In genomic region chr8:70804481-70805206, GRCm38 (mm10) we compare ENCODE assay signal across 8 mouse cellular contexts. TPM values are rescaled to one million over a fixed set of nuclear protein-coding genes. Genes with fewer than 3 reads are reported as not detected.
DNase-seq lines count a peak whose midpoint lies in the region; ATAC-seq and TF ChIP-seq lines count a peak whose summit lies in the region.

TSS of gene Mast3 (minus strand) at chr8:70805054.

- H3K27ac ChIP-seq in bone marrow, adult 2 months (ENCODE audit: control insufficient read depth, insufficient read depth, low read depth, low read length, poor library complexity): peak within 1 kb of the TSS; percentile 89
- H3K27ac ChIP-seq in forebrain, embryonic 14.5 days (ENCODE audit: low read depth, low read length): no peak within 1 kb of the TSS
- peak within 1 kb of the TSS; percentile 99 for H3K27ac ChIP-seq in layer of hippocampus, adult 2 months
- 0 out of 2 replicates have a peak within 1 kb of the TSS, but pooled peaks have one; percentile 3 for H3K27ac ChIP-seq in lung, postnatal 0 days (ENCODE audit: low read length)

- peaks cover 58% of the 10 kb centered on the region for H3K4me1 ChIP-seq in E14TG2a.4 (replicated peaks; ENCODE audit: low read depth, low read length)
- peaks cover 8% of the 10 kb centered on the region; the same call in 1 of the 2 replicates for H3K4me1 ChIP-seq in bone marrow, adult 2 months (ENCODE audit: control insufficient read depth, insufficient read depth, low read length)
- H3K4me1 ChIP-seq in forebrain, embryonic 14.5 days (ENCODE audit: control insufficient read depth, insufficient read depth, low read length): peaks cover 13% of the 10 kb centered on the region
- peaks cover 3% of the 10 kb centered on the region; the same call in 1 of the 2 replicates for H3K4me1 ChIP-seq in lung, postnatal 0 days (ENCODE audit: insufficient read depth, low read depth, low read length)

- H3K9me3 ChIP-seq in E14TG2a.4 (ENCODE audit: low read length): no peaks in the 10 kb centered on the region
- H3K9me3 ChIP-seq in forebrain, embryonic 14.5 days (replicated peaks; ENCODE audit: control insufficient read depth, low read length): no peaks in the 10 kb centered on the region
- H3K9me3 ChIP-seq in lung, postnatal 0 days (ENCODE audit: low read length): no peaks in the 10 kb centered on the region

- intact Hi-C loops in heart, postnatal 25 days (cut with DNase I): no loop called here

- peaks cover 51% of the 10 kb centered on the region for H3K27me3 ChIP-seq in E14TG2a.4 (ENCODE audit: insufficient read depth, low read length)
- H3K27me3 ChIP-seq in forebrain, embryonic 14.5 days (replicated peaks; ENCODE audit: control insufficient read depth, insufficient read depth, low read length): peaks cover 20% of the 10 kb centered on the region
- peaks cover 11% of the 10 kb centered on the region; the same call in 1 of the 2 replicates for H3K27me3 ChIP-seq in lung, postnatal 0 days (replicated peaks; ENCODE audit: insufficient read depth, low read length)

- peak within 1 kb of the TSS; percentile 57 for H3K9ac ChIP-seq in forebrain, embryonic 14.5 days (ENCODE audit: low read length)
- peak within 1 kb of the TSS; percentile 38; the same call in 1 of the 2 replicates for H3K9ac ChIP-seq in lung, postnatal 0 days (replicated peaks; ENCODE audit: low read depth)

- no peak for TF ChIP-seq CTCF in E14TG2a.4 (conservative IDR thresholded peaks at IDR 0.05; ENCODE audit: low read length)
- TF ChIP-seq CTCF in bone marrow, adult 2 months (IDR thresholded peaks at IDR 0.05; ENCODE audit: control insufficient read depth, insufficient read depth, low read length): no peak
- TF ChIP-seq CTCF in layer of hippocampus, adult 2 months (conservative IDR thresholded peaks at IDR 0.05): no peak
- no peak for TF ChIP-seq CTCF in lung, postnatal 0 days (IDR thresholded peaks at IDR 0.05)

- peak; percentile 92 for ATAC-seq in forebrain, embryonic 14.5 days
- ATAC-seq in lung, postnatal 0 days: peak; percentile 96

- peak; percentile 79; the same call in 1 of the 2 replicates for TF ChIP-seq POLR2A in bone marrow, adult 2 months (IDR thresholded peaks at IDR 0.05; ENCODE audit: borderline replicate concordance, control insufficient read depth, low read depth, low read length)

- under 1% methylated on average over 45 of the region's 45 CpGs for WGBS in bone marrow, adult 2 months
- WGBS in forebrain, embryonic 14.5 days: under 1% methylated on average over 45 of the region's 45 CpGs
- under 1% methylated on average over 45 of the region's 45 CpGs for WGBS in lung, postnatal 0 days

- H3K4me3 ChIP-seq in E14TG2a.4 (replicated peaks; ENCODE audit: low read length): peak within 1 kb of the TSS; percentile 79
- H3K4me3 ChIP-seq in bone marrow, adult 2 months (replicated peaks; ENCODE audit: control insufficient read depth, low read depth, low read length): peak within 1 kb of the TSS; percentile 77
- peak within 1 kb of the TSS; percentile 48 for H3K4me3 ChIP-seq in forebrain, embryonic 14.5 days (ENCODE audit: low read depth, low read length)
- H3K4me3 ChIP-seq in layer of hippocampus, adult 2 months: peak within 1 kb of the TSS; percentile 66
- H3K4me3 ChIP-seq in lung, postnatal 0 days (ENCODE audit: low read depth, low read length): peak within 1 kb of the TSS; percentile 47

- TF ChIP-seq EP300 in lung, postnatal 0 days (IDR thresholded peaks at IDR 0.05): no peak

- H3K4me2 ChIP-seq in forebrain, embryonic 14.5 days (ENCODE audit: low read length): peak within 1 kb of the TSS; percentile 81
- H3K4me2 ChIP-seq in lung, postnatal 0 days (replicated peaks; ENCODE audit: low read depth, low read length): peak within 1 kb of the TSS; percentile 85

- no peaks in the 10 kb centered on the region for H3K36me3 ChIP-seq in E14TG2a.4 (ENCODE audit: insufficient read depth, low read length)
- no peaks in the 10 kb centered on the region for H3K36me3 ChIP-seq in forebrain, embryonic 14.5 days (ENCODE audit: control insufficient read depth, insufficient read depth, low read length)
- H3K36me3 ChIP-seq in lung, postnatal 0 days (ENCODE audit: insufficient read depth, low read length): no peaks in the 10 kb centered on the region

- DNase-seq in forebrain, embryonic 14.5 days (ENCODE audit: low spot score): peak; percentile 82
- DNase-seq in heart, postnatal 25 days (ENCODE audit: low spot score): peak; percentile 78
- DNase-seq in layer of hippocampus, adult 2 months (ENCODE audit: low spot score in 2 of 2): peak; percentile 82 to 87
- peak; percentile 95 for DNase-seq in lung, postnatal 0 days (ENCODE audit: low spot score)
- peak; percentile 76 for DNase-seq in ovary, postnatal 14 days (ENCODE audit: low spot score)
- DNase-seq in thymus, postnatal 14 days: peak; percentile 88

RNA-seq across cellular contexts. Expression of gene Mast3, which starts in this region (rescaled TPM):
- 20.5 and 70.7 TPM in 2 replicates for polyA plus RNA-seq in bone marrow, adult 2 months (2011; ENCODE audit: insufficient read depth, insufficient read length, low replicate concordance, missing spikeins)
- polyA plus RNA-seq in forebrain, embryonic 14.5 days (2014; fragmentation: Nextera tagmentation; extraction: Ambion mirVana): 15.5 and 18.6 TPM in 2 replicates
- total RNA-seq in heart, postnatal 25 days (2021): 1 to 10 TPM; 5.2 to 6.3 TPM
- total RNA-seq in layer of hippocampus, adult 2 months (2021): 100 to 1,000 TPM; 468 to 473 TPM
- 7.3 and 7.6 TPM in 2 replicates for polyA plus RNA-seq in lung, postnatal 0 days (2015; fragmentation: Nextera tagmentation; extraction: Ambion mirVana)

Comparison
In these comparisons a context has a peak if more than half of its experiments do, and no peak if none do; other contexts are left out.
1. RNA of gene Mast3 (total RNA-seq): 468 to 473 TPM in layer of hippocampus, adult 2 months; 5.2 to 6.3 TPM in heart, postnatal 25 days; every median in the first group is over 10 times any median in the second.
2. Peak in every context shown above with its lines, with median percentiles within 50 percentile points of each other: H3K4me3 ChIP-seq and DNase-seq.